Mouse (Mus musculus): Measurements from ENCODE around the gene Mdga1. TPM values are rescaled to one million over a fixed set of nuclear protein-coding genes. Genes with fewer than 3 reads are reported as not detected.
"Not testable (repeated sequence)": the region's sequence is repeated elsewhere in the genome, so short reads cannot be mapped to it uniquely, and the experiment has no call there.

The Mdga1 gene
- total RNA-seq, 2 experiments from 2014 or later: 45.0 to 47.1 TPM

GRCm38 (mm10) chr17:29798151-29798550 lies 171.7 kb downstream of the Mdga1 start:
- DNase-seq: no peak

GRCm38 (mm10) chr17:29796787-29797186 lies 173.1 kb downstream of the Mdga1 start:
- DNase-seq: no peak

GRCm38 (mm10) chr17:29796086-29796485 lies 173.8 kb downstream of the Mdga1 start:
- DNase-seq: peak; percentile 48

GRCm38 (mm10) chr17:29795050-29795770 lies 174.7 kb downstream of the Mdga1 start:
- no peak for DNase-seq

GRCm38 (mm10) chr17:29791531-29792050 lies 178.3 kb downstream of the Mdga1 start:
- no peak for DNase-seq

GRCm38 (mm10) chr17:29790231-29790740 lies 179.6 kb downstream of the Mdga1 start:
- DNase-seq: no peak

- DNase-seq: no peak
Observed at GRCm38 (mm10) chr17:29789715-29790114, 180.2 kb downstream of the Mdga1 start.

- no peak for DNase-seq
Observed at GRCm38 (mm10) chr17:29788573-29788972, 181.3 kb downstream of the Mdga1 start.

- DNase-seq: no peak
Observed at GRCm38 (mm10) chr17:29784820-29785219, 185.1 kb downstream of the Mdga1 start.

GRCm38 (mm10) chr17:29781472-29781871 lies 188.4 kb downstream of the Mdga1 start:
- not testable (repeated sequence) for DNase-seq

GRCm38 (mm10) chr17:29778021-29778420 lies 191.9 kb downstream of the Mdga1 start:
- no peak for DNase-seq

Other genes with a start within 250 kb of the Mdga1 start
- 100 to 1,000 TPM; 138 to 143 TPM for gene Zfand3, start 34.6 kb upstream of the Mdga1 start, total RNA-seq (2021)

All from gastrocnemius, postnatal 25 days (tissue).